Mouse (Mus musculus) ovary, postnatal 14 days (tissue): ENCODE results near the gene Ppp1ca.
A peak's percentile ranks its signal among the peaks of the same experiment; 100 is the strongest.

Experiments used
- DNase-seq: peaks from one replicate; pipeline ENCODE4 v3.0.0; 2022; ENCODE audit warnings: low spot score

Ppp1ca gene

GRCm38 (mm10) chr19:4184976-4185975 lies 6.6 kb upstream of the Ppp1ca start:
- no peak for DNase-seq

DNA sequence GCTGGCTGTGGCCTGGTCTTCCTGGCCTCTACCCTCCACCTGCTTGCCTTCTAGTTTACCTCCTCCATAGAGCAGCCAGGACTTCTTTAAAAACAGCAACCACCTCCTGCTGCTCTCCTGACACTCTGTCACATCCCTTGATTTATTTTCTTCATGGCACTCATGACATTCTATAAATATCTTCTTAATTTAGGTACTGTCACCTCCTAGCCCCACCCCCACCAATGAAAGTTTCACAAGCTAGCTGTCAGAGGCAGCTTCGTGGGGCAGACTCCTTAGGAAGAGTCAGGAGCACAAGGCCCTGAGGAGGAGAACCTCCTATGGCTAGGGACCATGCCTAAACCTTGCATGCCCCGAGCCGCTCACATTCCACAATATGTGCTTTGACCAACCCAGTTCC lies 4.6 kb upstream of the Ppp1ca start:
- no peak for DNase-seq

DNA sequence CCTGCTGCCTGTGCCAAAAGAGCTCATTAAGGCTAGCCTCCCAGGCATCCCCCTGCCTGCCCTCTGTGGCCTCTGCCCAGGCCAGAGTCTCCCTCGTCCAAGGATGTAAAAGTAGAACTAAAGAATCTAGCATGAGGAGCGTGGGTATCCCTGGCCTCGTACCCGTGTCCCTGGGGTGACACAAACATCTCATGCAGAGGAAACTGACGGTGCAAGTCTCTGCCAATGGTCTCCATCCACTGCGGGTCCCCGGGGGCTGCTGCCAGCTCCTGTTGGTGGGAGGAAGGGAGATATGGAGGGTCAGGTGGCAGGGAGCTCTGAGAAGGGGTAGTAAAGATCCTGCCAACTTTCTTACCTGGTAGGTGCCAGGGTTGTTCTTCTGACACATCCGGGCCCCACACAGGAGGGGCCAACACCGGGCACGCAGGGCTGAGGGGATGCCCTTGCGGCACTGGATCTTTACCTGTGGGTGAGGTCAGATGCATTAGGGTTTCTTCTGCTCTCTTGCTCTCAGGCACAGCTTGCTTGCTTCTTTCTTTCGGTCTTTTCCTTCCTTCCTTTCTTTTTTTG lies 2.7 kb upstream of the Ppp1ca start:
- no peak for DNase-seq

DNA sequence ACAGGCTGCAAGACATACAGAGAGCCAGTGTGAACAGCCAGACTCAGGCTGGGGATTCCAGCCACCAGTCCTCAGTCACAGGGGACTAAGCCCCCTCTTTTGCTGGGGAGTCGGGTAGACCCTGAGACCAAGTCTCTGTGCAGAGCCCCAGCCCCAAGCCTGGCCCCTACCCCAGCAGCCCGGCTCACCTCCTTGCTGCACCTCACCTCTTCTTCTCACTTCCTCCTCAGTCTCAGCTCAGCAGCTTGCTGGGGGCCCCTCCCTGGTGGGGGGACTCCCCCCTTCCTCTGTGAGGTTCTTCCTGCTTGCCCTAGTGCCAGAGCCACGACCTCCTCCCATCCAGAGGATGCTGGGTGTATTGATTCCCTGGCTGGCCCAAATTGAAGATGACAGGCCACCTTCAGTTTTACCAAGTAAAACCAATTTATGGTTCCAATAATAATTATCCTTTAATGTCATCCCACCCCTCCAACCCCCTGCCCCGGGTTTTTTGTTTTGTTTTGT lies 982 bp upstream of the Ppp1ca start, which contains the start of gene Tbc1d10c:
Gene Tbc1d10c, minus strand, starts transcription at position 454 of the 504 bp plus-strand sequence.
- no peak for DNase-seq

GRCm38 (mm10) chr19:4192251-4192985 lies 553 bp downstream of the Ppp1ca start:
- DNase-seq, result no peak

DNA sequence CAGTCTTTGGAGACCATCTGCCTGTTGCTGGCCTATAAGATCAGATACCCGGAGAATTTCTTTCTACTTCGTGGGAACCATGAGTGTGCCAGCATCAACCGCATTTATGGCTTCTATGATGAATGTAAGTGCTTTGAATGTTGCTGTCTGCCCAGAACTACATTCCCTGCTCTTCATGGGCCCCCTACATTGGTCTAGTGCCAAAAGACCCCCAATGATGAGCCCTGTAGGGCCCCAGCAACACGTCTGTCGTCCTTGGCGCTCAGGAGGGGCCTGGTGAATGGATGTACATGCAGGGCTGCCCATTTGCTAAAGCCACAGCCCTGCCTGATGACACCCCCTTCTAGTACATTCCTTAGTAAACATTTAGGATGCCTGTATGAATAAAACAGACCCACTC lies 1.3 kb downstream of the Ppp1ca start:
- no peak for DNase-seq

DNA sequence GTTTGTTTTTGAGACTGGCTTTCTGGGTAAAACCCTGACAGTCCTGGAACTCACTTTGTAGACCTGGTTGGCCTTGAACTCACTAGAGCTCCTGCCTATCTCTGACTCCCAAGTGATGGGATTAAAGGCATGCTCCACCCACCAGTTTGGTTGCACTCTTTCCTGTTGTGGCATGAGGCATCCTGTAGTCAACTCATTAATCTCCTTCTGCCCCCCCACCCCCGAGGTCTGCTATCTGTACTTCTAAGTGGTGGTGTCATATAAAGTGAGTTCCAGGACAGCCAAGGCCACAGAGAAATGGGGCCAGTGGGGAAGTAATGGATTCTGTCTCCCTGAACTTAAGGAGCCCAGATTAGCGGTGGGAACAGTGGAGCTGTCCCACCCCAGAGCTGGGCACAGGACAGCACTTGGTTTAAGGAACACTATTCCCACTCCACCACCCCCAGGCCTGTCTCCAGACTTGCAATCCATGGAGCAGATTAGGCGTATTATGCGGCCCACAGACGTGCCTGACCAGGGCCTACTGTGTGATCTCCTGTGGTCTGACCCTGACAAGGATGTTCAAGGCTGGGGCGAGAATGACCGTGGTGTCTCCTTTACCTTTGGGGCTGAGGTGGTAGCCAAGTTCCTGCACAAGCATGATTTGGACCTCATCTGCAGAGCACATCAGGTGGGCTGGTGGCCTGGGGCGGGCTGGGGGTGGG lies 2.3 kb downstream of the Ppp1ca start:
- no peak for DNase-seq

GRCm38 (mm10) chr19:4194776-4195650 lies 3.1 kb downstream of the Ppp1ca start:
- DNase-seq, result no peak

DNA sequence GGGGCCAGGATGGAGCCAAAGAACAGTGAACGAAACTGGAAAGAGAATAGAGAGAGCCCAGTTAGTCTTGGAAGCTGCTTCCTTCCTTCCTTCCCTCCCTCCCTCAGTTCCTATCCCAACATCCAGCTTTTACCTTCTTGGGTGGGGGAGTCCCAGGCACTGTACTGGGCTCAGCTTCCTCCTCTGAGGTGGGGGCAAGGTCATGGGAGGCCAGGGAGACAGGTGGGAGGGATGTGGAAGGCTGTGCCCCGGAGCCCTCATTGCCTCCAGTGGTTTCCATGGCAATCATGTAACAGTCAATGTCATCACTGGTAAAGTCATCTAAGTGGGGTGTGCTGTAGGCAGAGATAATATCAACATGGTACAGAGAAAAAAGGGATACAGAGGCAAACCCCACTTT lies 4.2 kb downstream of the Ppp1ca start:
- DNase-seq, result no peak

DNA sequence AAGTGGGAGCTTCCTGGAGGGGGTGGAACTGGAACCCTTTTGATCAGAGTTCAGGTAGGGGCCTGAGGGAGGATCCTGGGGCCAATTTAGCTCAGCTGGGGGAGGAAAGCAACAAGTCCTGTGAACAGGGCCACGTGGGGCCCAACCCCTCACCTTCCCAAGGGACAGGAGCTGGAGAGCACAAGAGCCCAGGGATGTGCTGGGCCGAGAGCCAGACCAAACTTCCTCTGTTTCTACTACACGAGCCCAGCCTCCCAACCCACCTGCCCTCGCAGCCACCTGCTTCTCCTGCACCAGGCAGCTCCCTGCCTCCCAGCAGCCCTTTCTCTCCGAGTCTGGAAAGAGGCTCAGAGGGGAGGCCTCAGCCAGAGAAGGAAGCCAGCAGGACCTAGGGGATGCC lies 4.7 kb downstream of the Ppp1ca start:
- DNase-seq, result no peak

DNA sequence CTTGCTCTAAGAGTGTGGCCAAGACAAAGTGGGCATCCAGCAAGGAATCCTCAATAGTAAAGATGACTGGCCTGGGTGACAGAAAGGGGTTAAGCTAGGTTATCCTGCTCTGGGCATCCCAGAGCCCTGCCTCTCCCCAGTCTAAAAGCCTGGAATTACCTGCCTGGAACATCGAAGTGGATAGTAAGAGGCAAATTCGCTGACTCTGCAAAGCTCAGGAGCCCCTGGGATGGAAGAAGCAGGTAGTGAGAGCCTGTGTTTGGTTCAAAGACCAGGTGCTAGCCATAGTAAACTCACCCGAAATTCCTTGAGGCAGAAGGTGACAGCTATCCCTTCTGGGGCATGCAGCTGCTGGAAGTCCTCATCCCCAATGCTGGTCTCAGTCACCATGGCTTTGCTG lies 5.3 kb downstream of the Ppp1ca start:
- no peak for DNase-seq

DNA sequence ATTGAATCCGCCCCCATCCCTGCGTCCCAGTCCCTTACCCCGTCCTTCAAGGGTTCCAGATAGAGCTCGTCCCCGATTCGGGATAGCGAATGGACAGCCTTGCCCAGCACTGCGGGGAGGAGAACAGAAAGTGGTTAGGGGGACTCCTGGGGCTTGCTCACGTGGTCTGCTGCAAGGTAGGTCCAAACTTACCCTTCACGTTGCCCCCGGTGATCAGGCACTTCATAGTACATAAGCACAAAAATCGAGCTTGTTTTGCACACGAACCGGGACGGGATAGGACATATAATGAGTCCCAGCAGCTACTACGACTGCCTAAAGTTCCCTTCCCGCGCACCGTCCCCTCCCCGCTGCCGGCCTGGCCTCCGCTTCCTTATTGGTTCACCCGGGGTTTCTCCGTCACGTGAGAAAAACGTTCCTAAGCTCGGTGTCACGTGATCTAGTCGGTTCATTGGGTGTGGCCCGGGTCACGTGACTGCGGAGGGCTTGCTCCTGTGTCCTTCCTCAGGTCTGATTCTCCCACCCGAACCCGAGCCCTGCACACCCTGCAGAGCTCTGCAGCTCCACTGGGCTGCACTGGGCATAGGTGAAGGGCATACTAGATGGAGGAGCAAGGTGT lies 9.5 kb downstream of the Ppp1ca start, which contains the start of gene Rad9a:
Gene Rad9a, minus strand, starts transcription at position 372 of the 619 bp plus-strand sequence.
- peak; percentile 85 for DNase-seq

DNA sequence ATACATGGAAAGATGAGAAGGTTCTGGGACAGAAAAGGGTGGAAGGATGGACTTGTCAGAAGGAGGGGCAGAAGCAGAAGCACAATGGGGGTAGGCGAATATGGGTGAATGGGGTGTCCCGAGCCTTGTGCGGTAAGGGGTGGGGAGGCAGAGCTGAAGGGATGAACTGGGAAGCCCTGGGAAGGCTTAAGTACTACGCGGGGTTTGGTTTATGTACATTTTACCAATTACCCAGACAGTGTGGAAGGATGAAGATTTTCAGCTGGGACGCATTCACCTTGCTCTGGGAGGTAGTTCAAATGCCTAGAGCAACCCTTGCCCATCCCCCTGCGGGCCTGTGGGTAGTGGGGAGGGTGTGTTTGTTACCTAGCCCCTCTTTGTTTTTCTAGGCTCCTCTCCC lies 10.3 kb downstream of the Ppp1ca start:
- DNase-seq, result no peak

DNA sequence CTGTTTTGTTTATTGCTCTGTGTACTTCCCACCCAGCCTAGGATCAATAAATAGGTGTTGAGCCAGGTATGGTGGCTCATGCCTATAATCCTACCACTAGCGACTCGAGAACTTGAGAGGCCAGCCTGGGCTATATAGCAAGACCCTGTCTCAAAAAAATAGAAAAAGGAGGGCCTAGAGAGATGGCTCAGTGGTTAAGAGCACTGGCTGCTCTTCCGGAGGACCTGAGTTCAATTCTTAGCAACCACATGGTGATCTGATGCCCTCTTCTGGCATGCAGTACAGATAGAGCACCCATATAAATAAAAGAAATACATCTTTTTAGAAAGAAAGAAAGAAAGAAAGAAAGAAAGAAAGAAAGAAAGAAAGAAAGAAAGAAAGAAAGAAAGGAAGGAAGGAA lies 11.3 kb downstream of the Ppp1ca start:
- DNase-seq, result no peak

DNA sequence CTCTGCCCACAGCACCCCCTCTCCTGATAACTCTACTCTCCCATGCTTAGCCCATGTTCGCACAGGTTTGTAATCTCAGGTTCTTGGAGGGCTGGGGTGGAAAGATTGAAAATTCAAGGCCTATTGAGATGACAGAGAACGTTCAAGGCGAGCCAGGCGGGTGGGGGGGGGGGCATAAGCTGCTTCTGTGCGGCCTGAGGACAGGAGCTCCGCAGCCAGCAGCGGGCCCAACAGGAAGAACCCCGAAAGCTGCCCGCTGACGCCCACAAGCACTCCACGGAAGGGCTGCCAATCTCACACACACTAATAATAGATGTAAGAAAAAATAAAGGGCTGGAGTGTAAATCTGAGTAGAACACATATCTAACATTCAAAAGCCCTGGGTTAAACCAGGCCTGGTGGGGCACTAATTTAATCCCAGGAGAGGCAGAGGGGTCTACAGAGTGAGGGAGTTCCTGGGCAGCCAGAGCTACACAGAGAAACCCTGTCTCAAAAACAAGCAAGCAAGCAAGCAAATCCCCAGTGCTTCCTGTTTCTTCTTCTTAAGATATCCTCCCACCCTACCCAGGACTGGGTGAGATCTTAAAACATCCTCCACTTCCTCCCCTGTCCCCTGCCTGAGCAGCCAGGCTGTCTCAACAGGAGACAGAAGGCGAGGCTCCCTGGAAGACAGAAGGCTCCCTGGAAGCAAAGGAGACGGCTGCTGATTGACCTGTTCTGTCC lies 11.9 kb downstream of the Ppp1ca start:
- no peak for DNase-seq

DNA sequence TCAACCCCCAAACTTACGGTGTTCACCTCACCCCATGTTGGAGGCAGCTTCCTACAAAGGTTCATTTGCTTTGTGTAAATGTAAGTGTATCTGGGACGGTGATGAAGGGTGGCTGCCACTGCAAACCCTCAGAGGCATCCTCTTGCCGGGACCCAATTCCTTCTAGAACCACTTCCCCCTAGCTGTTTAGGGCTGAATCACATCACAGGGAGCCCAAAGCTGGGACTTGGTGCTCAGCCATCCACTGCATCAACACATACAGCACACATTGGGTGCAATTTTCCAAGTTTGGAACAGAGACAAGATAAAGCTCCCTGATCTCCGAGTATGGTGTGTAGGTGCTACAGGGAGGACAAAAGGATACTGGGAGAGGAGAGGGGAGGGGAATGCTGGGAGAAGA lies 13.0 kb downstream of the Ppp1ca start:
- DNase-seq, result no peak

DNA sequence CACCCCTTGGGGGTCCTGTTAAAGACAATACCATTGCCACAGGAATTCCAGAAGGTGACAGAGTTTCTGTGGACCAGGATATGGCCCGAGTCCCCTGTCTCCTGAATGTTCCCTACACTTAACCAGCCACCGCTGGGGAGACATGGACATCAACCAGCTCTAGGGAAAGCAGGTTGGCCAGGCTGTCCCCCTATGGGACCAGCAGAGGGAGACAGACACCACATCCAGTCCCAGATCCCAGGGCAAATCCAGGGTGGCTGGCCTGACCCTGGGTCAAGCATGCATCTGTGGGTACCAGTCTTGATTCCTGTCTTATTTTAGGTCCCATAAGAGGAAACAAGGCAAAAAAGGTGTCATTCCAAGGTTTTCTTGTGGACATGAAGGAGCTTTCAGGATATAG lies 15.1 kb downstream of the Ppp1ca start:
- peak; percentile 66 for DNase-seq

GRCm38 (mm10) chr19:4208563-4208962 lies 16.7 kb downstream of the Ppp1ca start:
- no peak for DNase-seq

- no peak for DNase-seq
Measured at GRCm38 (mm10) chr19:4211891-4212588, 20.2 kb downstream of the Ppp1ca start.
